Mouse (Mus musculus) heart, postnatal 10 days (tissue): ENCODE measurements around the gene Gm7849. TPM values are rescaled to one million over a fixed set of nuclear protein-coding genes. Genes with fewer than 3 reads are reported as not detected.
"Not testable (repeated sequence)": the region's sequence is repeated elsewhere in the genome, so short reads cannot be mapped to it uniquely, and the experiment has no call there.

Experiments
- DNase-seq, 2 experiments: peaks; one replicate each; pipeline ENCODE4 v3.0.0; 2021
- intact Hi-C: fragments of 180-260 bp; cut with DNase I; formaldehyde crosslinking; loops from one replicate; pipeline ENCODE4 v1.15.1; 2025
- total RNA-seq, 2 experiments: library from RNA; stranded (reverse); gene quantifications; 2 replicates each; pipeline ENCODE4 v1.2.3; 2021

The Gm7849 gene
- total RNA-seq = not detected

GRCm38 (mm10) chr8:21456460-21456859, at the start of gene Gm7849:
Gm7849 (minus strand) TSS chr8:21456560.
- intact Hi-C loops, DNase-seq: not testable (repeated sequence)

- intact Hi-C loops, DNase-seq: not testable (repeated sequence)
These were observed 29.2 kb downstream of the Gm7849 start, which contains the start of gene Defa36 for GRCm38 (mm10) chr8:21427111-21427510. Defa36 (plus strand) TSS chr8:21427411.

Other genes with a start within 250 kb of the Gm7849 start
- gene Gm15292, start 206.8 kb downstream of the Gm7849 start, total RNA-seq = not detected
- not detected for gene Defa27, start 141.0 kb downstream of the Gm7849 start, total RNA-seq
- gene Defa29, start 129.5 kb downstream of the Gm7849 start, total RNA-seq = not detected
- not detected for gene Defa2, start 78.0 kb downstream of the Gm7849 start, total RNA-seq
- gene Defa33, start 64.7 kb downstream of the Gm7849 start, total RNA-seq = not detected
- gene Defa36, start 29.1 kb downstream of the Gm7849 start, total RNA-seq = not detected
- not detected for gene Defa20, start 52.7 kb upstream of the Gm7849 start, total RNA-seq
- gene Defa32, start 72.5 kb upstream of the Gm7849 start, total RNA-seq = not detected
- gene Defa37, start 108.8 kb upstream of the Gm7849 start, total RNA-seq = not detected
- gene Defa28, start 126.4 kb upstream of the Gm7849 start, total RNA-seq = not detected
- not detected for gene Gm7861, start 137.9 kb upstream of the Gm7849 start, total RNA-seq
- gene Defa26, start 161.6 kb upstream of the Gm7849 start, total RNA-seq = not detected
- not detected for gene Defa17, start 199.2 kb upstream of the Gm7849 start, total RNA-seq
- gene Defa34, start 209.2 kb upstream of the Gm7849 start, total RNA-seq = not detected
- gene AY761184, start 247.1 kb upstream of the Gm7849 start, total RNA-seq = not detected